Mouse (Mus musculus) heart, adult 2 months (tissue): ENCODE results near the gene Sh3rf1. TPM values are rescaled to one million over a fixed set of nuclear protein-coding genes. Genes with fewer than 3 reads are reported as not detected.

Source experiments
- DNase-seq, 2 experiments: peaks; one replicate each; pipeline ENCODE4 v3.0.0; 2021
- H3K27ac ChIP-seq: fragments of 200-600 bp; 2 replicates; pipeline ENCODE4 v1.8.1; 2022
- H3K27me3 ChIP-seq: fragments of 200-500 bp; 2 replicates; pipeline ENCODE4 v1.6.1; 2012; ENCODE audit warnings: mild to moderate bottlenecking, low read length, inconsistent platforms, mixed read lengths; ENCODE audit not compliant: control insufficient read depth, insufficient read depth
- H3K36me3 ChIP-seq: fragments of 200-500 bp; 2 replicates; pipeline ENCODE4 v1.6.1; 2012; ENCODE audit warnings: low read length, inconsistent platforms; ENCODE audit not compliant: control insufficient read depth, insufficient read depth
- H3K4me1 ChIP-seq: fragments of 200-500 bp; 2 replicates; pipeline ENCODE4 v1.6.1; 2011; ENCODE audit warnings: low read length; ENCODE audit not compliant: control insufficient read depth, insufficient read depth
- H3K4me3 ChIP-seq: fragments of 200-600 bp; 2 replicates; pipeline ENCODE4 v1.8.1; 2022
- H3K79me2 ChIP-seq: fragments of 200-500 bp; replicated peaks from 2 replicates; pipeline ENCODE4 v1.6.1; 2012; ENCODE audit warnings: mild to moderate bottlenecking, inconsistent platforms, low read length, moderate library complexity, mixed read lengths; ENCODE audit not compliant: control insufficient read depth, insufficient read depth
- H3K9ac ChIP-seq: fragments of 200-500 bp; 2 replicates; pipeline ENCODE4 v1.6.1; 2012; ENCODE audit warnings: low read depth, mild to moderate bottlenecking, control low read depth, inconsistent platforms, low read length, mixed read lengths
- CTCF ChIP-seq: fragments of 200-600 bp; IDR thresholded peaks from 2 replicates; pipeline ENCODE4 v1.8.1; 2022; ENCODE audit warnings: antibody characterized with exemption, mild to moderate bottlenecking, moderate library complexity
- EP300 ChIP-seq: fragments of 200-500 bp; IDR thresholded peaks from 2 replicates; pipeline ENCODE4 v1.6.1; 2011; ENCODE audit warnings: low read depth, low read length, control low read depth; ENCODE audit not compliant: insufficient read depth
- POLR2A ChIP-seq: fragments of 200-500 bp; IDR thresholded peaks from 2 replicates; pipeline ENCODE4 v1.6.1; 2011; ENCODE audit warnings: mild to moderate bottlenecking, low read depth, low read length, control low read depth; ENCODE audit not compliant: insufficient read depth
- WGBS: fragments of 180-500 bp; shearing (Covaris S2); methylation state at CpG from one replicate; pipeline ENCODE4 v1.1.7; 2018; 5-methylcytosine and 5-hydroxymethylcytosine counted together
- intact Hi-C: fragments of 180-260 bp; cut with DNase I; formaldehyde crosslinking; loops from one replicate; pipeline ENCODE4 v1.15.1; 2025
- polyA plus RNA-seq: library from polyadenylated mRNA; depleted of rRNA; stranded (reverse); fragments of >200 nt; gene quantifications from 2 replicates; pipeline ENCODE4 v1.2.3, GENCODE M21; 2012
- total RNA-seq, 2 experiments: library from RNA; stranded (reverse); gene quantifications; 2 replicates each; pipeline ENCODE4 v1.2.3; 2021

The Sh3rf1 gene
- total and polyA plus RNA-seq, 3 experiments, result 3.1 to 4.9 (median 4.8) TPM

DNA sequence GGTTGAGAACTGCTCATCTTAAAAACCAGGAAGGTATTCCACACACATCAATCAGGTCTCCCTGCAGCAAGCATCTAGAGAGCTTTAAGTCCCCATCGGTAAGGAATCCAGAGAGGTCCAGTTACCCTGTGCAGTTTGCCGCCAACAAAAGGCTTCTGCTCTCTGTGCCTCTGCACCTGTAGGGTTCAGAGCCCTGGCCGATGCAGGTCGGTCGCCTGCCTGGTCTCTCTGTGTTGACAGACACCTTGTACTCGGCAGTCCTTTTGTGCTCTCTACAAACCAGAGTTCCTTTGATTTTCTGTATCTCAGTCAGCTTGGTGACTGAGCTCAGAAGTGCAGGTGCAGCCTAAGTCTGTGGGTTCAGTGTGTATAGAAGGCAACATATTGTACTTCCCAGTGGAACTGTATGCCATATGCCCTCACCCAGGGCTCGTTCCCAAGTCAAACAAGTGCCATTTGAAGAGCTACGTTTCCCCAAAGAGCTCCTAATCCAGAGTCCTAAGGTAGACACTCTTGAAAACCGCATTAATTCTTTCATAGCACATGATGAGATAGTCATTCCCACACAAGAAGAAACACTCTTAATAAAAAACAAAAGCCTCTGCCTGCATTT lies 138.7 kb downstream of the Sh3rf1 start:
- H3K4me3 ChIP-seq, result no peak overlapping the region
- no peak overlapping the region for H3K27ac ChIP-seq
- WGBS, result 86% methylated on average over 9 of the region's 9 CpGs
- H3K27me3 ChIP-seq, result no peaks in the 10 kb centered on the region
- H3K4me1 ChIP-seq, result no peaks in the 10 kb centered on the region
- no peaks in the 10 kb centered on the region for H3K79me2 ChIP-seq
- TF ChIP-seq EP300, result no peak
- TF ChIP-seq POLR2A, result no peak
- no peak for TF ChIP-seq CTCF
- intact Hi-C loops, result no loop called here
- no peaks in the 10 kb centered on the region for H3K36me3 ChIP-seq
- DNase-seq, result no peak
- H3K9ac ChIP-seq, result no peak overlapping the region

DNA sequence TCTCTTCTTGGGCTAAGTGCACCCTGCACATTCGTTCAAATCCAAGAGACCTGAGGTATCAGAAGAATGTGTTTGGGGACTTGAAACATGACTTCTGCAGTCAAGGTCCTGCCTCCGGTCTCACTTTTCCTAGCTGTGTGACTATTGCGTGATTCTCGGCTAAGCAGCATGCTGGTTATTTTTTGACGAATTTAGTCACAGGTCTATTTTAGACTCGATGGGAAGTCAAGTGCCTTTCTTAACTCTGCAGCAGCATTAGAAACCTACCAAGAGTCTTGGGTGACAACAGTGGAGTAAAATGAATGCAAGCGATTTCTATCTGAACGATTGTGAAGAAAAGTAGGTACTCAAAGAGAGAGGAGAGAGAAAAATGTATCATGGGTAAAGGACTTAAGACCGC lies 149.6 kb downstream of the Sh3rf1 start:
- H3K4me1 ChIP-seq, result no peaks in the 10 kb centered on the region
- no peak overlapping the region for H3K27ac ChIP-seq
- H3K9ac ChIP-seq, result no peak overlapping the region
- no peaks in the 10 kb centered on the region for H3K27me3 ChIP-seq
- no peaks in the 10 kb centered on the region for H3K79me2 ChIP-seq
- no peak overlapping the region for H3K4me3 ChIP-seq
- TF ChIP-seq POLR2A (no peak), EP300 (no peak), CTCF (no peak)
- WGBS, result 81% methylated on average over 9 of the region's 9 CpGs
- intact Hi-C loops, result loop anchor here (5.0 kb wide), 1 partner anchor 151 kb away; the partner anchor contains the start of gene Sh3rf1
- DNase-seq, result no peak
- H3K36me3 ChIP-seq, result no peaks in the 10 kb centered on the region

DNA sequence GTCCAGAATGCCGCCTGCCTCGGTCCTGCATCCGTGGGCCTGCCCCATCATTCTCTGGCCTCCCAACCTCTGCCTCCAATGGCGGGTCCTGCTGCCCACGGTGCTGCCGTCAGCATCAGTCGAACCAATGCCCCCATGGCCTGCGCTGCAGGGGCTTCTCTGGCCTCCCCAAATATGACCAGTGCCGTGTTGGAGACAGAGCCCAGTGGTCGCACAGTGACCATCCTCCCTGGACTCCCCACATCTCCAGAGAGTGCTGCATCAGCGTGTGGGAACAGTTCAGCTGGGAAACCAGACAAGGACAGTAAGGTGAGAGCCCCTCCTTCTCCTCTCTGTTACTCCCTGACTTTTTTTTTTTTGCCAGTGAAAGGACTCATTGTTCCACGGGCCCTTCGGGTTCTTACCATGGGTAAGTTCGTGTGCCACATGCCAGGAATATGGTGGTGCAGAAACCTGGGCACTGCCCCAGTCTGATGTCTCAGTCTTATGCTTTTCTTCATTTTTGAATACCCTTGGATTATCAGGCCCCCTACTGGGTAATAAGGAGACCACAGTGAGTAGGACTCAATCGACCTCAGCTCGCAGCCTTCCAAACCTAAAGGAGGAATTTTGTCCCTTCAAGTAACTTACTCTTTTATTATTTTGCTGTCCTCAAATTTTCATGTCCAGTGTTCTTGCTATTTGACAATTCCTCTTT lies 150.5 kb downstream of the Sh3rf1 start:
- no peaks in the 10 kb centered on the region for H3K36me3 ChIP-seq
- no peak overlapping the region for H3K4me3 ChIP-seq
- no peak overlapping the region for H3K27ac ChIP-seq
- WGBS, result 87% methylated on average over 16 of the region's 16 CpGs
- no peaks in the 10 kb centered on the region for H3K27me3 ChIP-seq
- DNase-seq, result no peak
- H3K4me1 ChIP-seq, result no peaks in the 10 kb centered on the region
- H3K9ac ChIP-seq, result no peak overlapping the region
- intact Hi-C loops, result loop anchor here (5.0 kb wide), 1 partner anchor 152 kb away; the partner anchor contains the start of gene Sh3rf1
- no peaks in the 10 kb centered on the region for H3K79me2 ChIP-seq
- TF ChIP-seq CTCF (peak; percentile 63), POLR2A (no peak), EP300 (no peak)

DNA sequence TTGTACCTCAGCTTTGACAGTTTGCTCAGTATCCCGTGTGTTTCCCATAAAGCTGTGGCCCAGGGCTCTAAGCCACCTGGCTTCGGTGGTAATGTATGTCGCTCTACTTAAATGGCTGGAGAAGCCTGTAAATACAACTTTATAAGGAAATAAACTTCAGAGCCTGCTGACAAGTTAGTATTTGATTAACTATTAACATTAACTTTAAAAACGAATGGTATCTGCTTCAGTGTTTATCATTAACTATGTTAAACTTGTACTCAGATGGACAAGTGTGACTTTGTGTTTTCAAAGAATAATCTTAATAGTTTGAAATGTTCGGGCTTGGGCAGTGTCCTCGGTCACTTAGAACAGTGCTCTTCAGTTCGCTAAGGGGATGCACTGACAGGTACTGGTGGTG lies 151.5 kb downstream of the Sh3rf1 start:
- intact Hi-C loops, result no loop called here
- WGBS, result 94% methylated on average over 7 of the region's 7 CpGs
- DNase-seq, result no peak
- H3K4me1 ChIP-seq, result no peaks in the 10 kb centered on the region
- H3K36me3 ChIP-seq, result no peaks in the 10 kb centered on the region
- no peak overlapping the region for H3K4me3 ChIP-seq
- no peaks in the 10 kb centered on the region for H3K79me2 ChIP-seq
- no peak overlapping the region for H3K27ac ChIP-seq
- no peak for TF ChIP-seq POLR2A
- no peaks in the 10 kb centered on the region for H3K27me3 ChIP-seq
- H3K9ac ChIP-seq, result no peak overlapping the region

DNA sequence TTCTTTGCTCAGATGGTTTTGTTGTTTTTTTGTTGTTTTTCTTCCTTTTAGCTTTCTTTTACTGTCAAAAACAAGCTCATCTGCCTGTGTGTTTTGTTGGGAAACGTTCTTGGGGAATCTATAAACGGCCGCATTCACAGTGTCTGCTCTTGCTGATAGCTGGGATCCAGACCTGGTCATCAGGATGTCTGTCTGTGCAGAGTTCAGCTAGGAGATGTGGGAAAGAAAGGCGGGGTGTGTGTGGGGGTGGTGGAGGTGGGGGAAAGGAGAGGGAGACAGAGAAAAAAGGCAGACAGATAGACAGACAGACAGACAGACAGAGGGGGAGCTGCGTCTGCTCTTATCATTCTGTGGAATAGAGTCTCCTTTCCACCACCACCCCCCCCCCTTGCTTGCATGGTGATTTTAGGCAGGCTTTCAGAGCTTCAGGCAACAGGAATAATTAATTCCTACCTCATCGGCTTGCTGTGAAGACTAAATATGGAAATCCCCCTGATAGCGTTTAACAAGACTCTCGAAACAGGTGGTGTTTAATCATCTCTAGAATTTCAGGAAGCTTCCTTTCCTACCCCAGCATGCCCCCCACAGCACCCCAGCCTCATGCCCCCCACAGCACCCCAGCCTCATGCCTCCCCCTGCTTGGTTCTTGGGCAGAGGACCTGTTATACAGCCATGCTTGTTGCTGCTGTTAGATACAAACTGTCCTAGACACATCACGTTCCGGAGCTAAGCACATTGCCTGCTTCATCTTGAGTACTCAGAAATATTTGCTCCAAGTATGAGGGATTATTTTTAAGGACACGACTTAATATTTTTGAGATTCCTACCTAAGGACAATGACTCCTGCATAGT lies 155.4 kb downstream of the Sh3rf1 start:
- WGBS, result 77% methylated on average over 11 of the region's 11 CpGs

More for the DNA sequence above, 155.4 kb downstream of the Sh3rf1 start:
- DNase-seq, result no peak
- no peak for TF ChIP-seq POLR2A
- no peak for TF ChIP-seq CTCF
- no peak for TF ChIP-seq EP300
- no peaks in the 10 kb centered on the region for H3K36me3 ChIP-seq
- H3K4me1 ChIP-seq, result no peaks in the 10 kb centered on the region
- intact Hi-C loops, result loop anchor here (2.0 kb wide), 1 partner anchor 14 kb away; no protein-coding TSS in a partner anchor
- H3K79me2 ChIP-seq, result no peaks in the 10 kb centered on the region
- H3K27me3 ChIP-seq, result no peaks in the 10 kb centered on the region
- H3K9ac ChIP-seq, result no peak overlapping the region
- no peak overlapping the region for H3K27ac ChIP-seq
- H3K4me3 ChIP-seq, result no peak overlapping the region
